Mouse (Mus musculus): ENCODE measurements at regions not wholly inside any gene's neighbourhood (a gene's known extent, or its start where the extent isn't known, plus 50 kb on each side); places are given as distances from the start of the nearest gene placed in this dataset.

- no peak for DNase-seq (ENCODE audit: low spot score)
These were observed 141.1 kb upstream of the A230072I06Rik start for GRCm38 (mm10) chr8:12137496-12137895.

- DNase-seq (ENCODE audit: low spot score), result no peak
These were observed 140.7 kb upstream of the A230072I06Rik start for GRCm38 (mm10) chr8:12137913-12138312.

GRCm38 (mm10) chr8:12151679-12152078 lies 126.9 kb upstream of the A230072I06Rik start:
- DNase-seq (ENCODE audit: low spot score), result no peak

- no peak for DNase-seq (ENCODE audit: low spot score)
These were observed 125.8 kb upstream of the A230072I06Rik start for GRCm38 (mm10) chr8:12152825-12153224.

- DNase-seq (ENCODE audit: low spot score), result no peak
These were observed 121.7 kb upstream of the A230072I06Rik start for GRCm38 (mm10) chr8:12156893-12157292.

- no peak for DNase-seq (ENCODE audit: low spot score)
These were observed 120.4 kb upstream of the A230072I06Rik start for GRCm38 (mm10) chr8:12158188-12158587.

- no peak for DNase-seq (ENCODE audit: low spot score)
These were observed 115.5 kb upstream of the A230072I06Rik start for GRCm38 (mm10) chr8:12162921-12163705.

GRCm38 (mm10) chr8:12165487-12166152 lies 113.0 kb upstream of the A230072I06Rik start:
- DNase-seq (ENCODE audit: low spot score), result no peak

GRCm38 (mm10) chr8:12171788-12172187 lies 106.8 kb upstream of the A230072I06Rik start:
- DNase-seq (ENCODE audit: low spot score), result no peak

GRCm38 (mm10) chr8:12175496-12175895 lies 103.1 kb upstream of the A230072I06Rik start:
- DNase-seq (ENCODE audit: low spot score), result no peak

- DNase-seq (ENCODE audit: low spot score), result no peak
These were observed 94.0 kb upstream of the A230072I06Rik start for GRCm38 (mm10) chr8:12184666-12185065.

- no peak for DNase-seq (ENCODE audit: low spot score)
These were observed 91.3 kb upstream of the A230072I06Rik start for GRCm38 (mm10) chr8:12187366-12187765.

GRCm38 (mm10) chr8:12188451-12188850 lies 90.2 kb upstream of the A230072I06Rik start:
- DNase-seq (ENCODE audit: low spot score), result no peak

GRCm38 (mm10) chr8:12188960-12189359 lies 89.7 kb upstream of the A230072I06Rik start:
- no peak for DNase-seq (ENCODE audit: low spot score)

- peak; percentile 7 for DNase-seq (ENCODE audit: low spot score)
These were observed 86.6 kb upstream of the A230072I06Rik start for GRCm38 (mm10) chr8:12192006-12192405.

GRCm38 (mm10) chr8:12205909-12206308 lies 72.7 kb upstream of the A230072I06Rik start:
- DNase-seq (ENCODE audit: low spot score), result no peak

GRCm38 (mm10) chr8:12207412-12207811 lies 71.2 kb upstream of the A230072I06Rik start:
- DNase-seq (ENCODE audit: low spot score), result no peak

- DNase-seq (ENCODE audit: low spot score), result no peak
These were observed 64.8 kb upstream of the A230072I06Rik start for GRCm38 (mm10) chr8:12213774-12214173.

- DNase-seq (ENCODE audit: low spot score), result no peak
These were observed 64.2 kb upstream of the A230072I06Rik start for GRCm38 (mm10) chr8:12214205-12215019.

GRCm38 (mm10) chr8:12221506-12221905 lies 57.1 kb upstream of the A230072I06Rik start:
- DNase-seq (ENCODE audit: low spot score), result no peak

- DNase-seq (ENCODE audit: low spot score), result no peak
These were observed 55.2 kb upstream of the A230072I06Rik start for GRCm38 (mm10) chr8:12223376-12223775.

Measured in ovary, postnatal 36 days (tissue).